Mouse (Mus musculus): ENCODE data around the gene Dnajc4. TPM values are rescaled to one million over a fixed set of nuclear protein-coding genes. Genes with fewer than 3 reads are reported as not detected.

The Dnajc4 gene
- polyA plus RNA-seq (2016; fragmentation: Nextera tagmentation; extraction: Ambion mirVana), result 22.5 and 23.1 TPM in 2 replicates

GRCm38 (mm10) chr19:6992011-6992858 is at the start of gene Dnajc4:
Dnajc4 (minus strand) TSS chr19:6992572.
- peak within 1 kb of the TSS; percentile 60 for H3K27ac ChIP-seq
- peak within 1 kb of the TSS; percentile 93 for H3K4me2 ChIP-seq (replicated peaks)
- peak within 1 kb of the TSS; percentile 57 for H3K9ac ChIP-seq
- H3K36me3 ChIP-seq, result no peaks in the 10 kb centered on the region
- peaks cover 40% of the 10 kb centered on the region for H3K4me1 ChIP-seq
- H3K4me3 ChIP-seq, result peak within 1 kb of the TSS; percentile 56
- WGBS, result 2% methylated on average over 37 of the region's 37 CpGs
- no peaks in the 10 kb centered on the region for H3K27me3 ChIP-seq
- peak; percentile 85 for ATAC-seq (ENCODE audit: insufficient number of reproducible peaks, insufficient read depth, low FRiP score, low TSS enrichment)
- no peaks in the 10 kb centered on the region for H3K9me3 ChIP-seq

- H3K36me3 ChIP-seq, result peaks cover 6% of the 10 kb centered on the region; the same call in 1 of the 2 replicates
- no peaks in the 10 kb centered on the region for H3K27me3 ChIP-seq
- peaks cover 14% of the 10 kb centered on the region for H3K4me1 ChIP-seq
- H3K9ac ChIP-seq, result no peak overlapping the region
- WGBS, result 96% methylated on average over 2 of the region's 2 CpGs
- ATAC-seq (ENCODE audit: insufficient number of reproducible peaks, insufficient read depth, low FRiP score, low TSS enrichment), result no peak
- H3K9me3 ChIP-seq, result no peaks in the 10 kb centered on the region
- no peak overlapping the region for H3K27ac ChIP-seq
- H3K4me3 ChIP-seq, result no peak overlapping the region
- H3K4me2 ChIP-seq (replicated peaks), result no peak overlapping the region
Measured at GRCm38 (mm10) chr19:7041171-7041570, 48.8 kb upstream of the Dnajc4 start.

- H3K36me3 ChIP-seq, result peaks cover 6% of the 10 kb centered on the region; the same call in 1 of the 2 replicates
- ATAC-seq (ENCODE audit: insufficient number of reproducible peaks, insufficient read depth, low FRiP score, low TSS enrichment), result no peak
- H3K4me2 ChIP-seq (replicated peaks), result peak overlapping the region; percentile 78
- peak overlapping the region; percentile 52 for H3K4me3 ChIP-seq
- peaks cover 14% of the 10 kb centered on the region for H3K4me1 ChIP-seq
- H3K27ac ChIP-seq, result peak overlapping the region; percentile 94
- no peaks in the 10 kb centered on the region for H3K27me3 ChIP-seq
- H3K9ac ChIP-seq, result peak overlapping the region; percentile 67
- H3K9me3 ChIP-seq, result no peaks in the 10 kb centered on the region
- WGBS, result 27% methylated on average over 13 of the region's 13 CpGs
Measured at GRCm38 (mm10) chr19:7040637-7041130, 48.3 kb upstream of the Dnajc4 start.

- H3K4me3 ChIP-seq, result peak within 1 kb of the TSS; percentile 77
- peak within 1 kb of the TSS; percentile 89 for H3K9ac ChIP-seq
- peak within 1 kb of the TSS; percentile 94 for H3K27ac ChIP-seq
- peaks cover 14% of the 10 kb centered on the region for H3K4me1 ChIP-seq
- no peaks in the 10 kb centered on the region for H3K27me3 ChIP-seq
- H3K9me3 ChIP-seq, result no peaks in the 10 kb centered on the region
- H3K4me2 ChIP-seq (replicated peaks), result peak within 1 kb of the TSS; percentile 78
- under 1% methylated on average over 49 of the region's 49 CpGs for WGBS
- ATAC-seq (ENCODE audit: insufficient number of reproducible peaks, insufficient read depth, low FRiP score, low TSS enrichment), result peak; percentile 97
- peaks cover 11% of the 10 kb centered on the region for H3K36me3 ChIP-seq
Measured at GRCm38 (mm10) chr19:7039841-7040636, 47.7 kb upstream of the Dnajc4 start, which contains the start of gene Stip1. Stip1 (minus strand) TSS chr19:7039967.

GRCm38 (mm10) chr19:7039088-7039720 is 46.8 kb upstream of the Dnajc4 start:
- 1% methylated on average over 35 of the region's 35 CpGs for WGBS
- no peaks in the 10 kb centered on the region for H3K9me3 ChIP-seq
- peaks cover 14% of the 10 kb centered on the region for H3K4me1 ChIP-seq
- peak overlapping the region; percentile 78 for H3K4me2 ChIP-seq (replicated peaks)
- H3K27ac ChIP-seq, result peak overlapping the region; percentile 91
- peak overlapping the region; percentile 77 for H3K4me3 ChIP-seq
- peaks cover 18% of the 10 kb centered on the region for H3K36me3 ChIP-seq
- peak; percentile 13 for ATAC-seq (ENCODE audit: insufficient number of reproducible peaks, insufficient read depth, low FRiP score, low TSS enrichment)
- peak overlapping the region; percentile 89 for H3K9ac ChIP-seq
- H3K27me3 ChIP-seq, result no peaks in the 10 kb centered on the region

GRCm38 (mm10) chr19:7034006-7034405 is 41.6 kb upstream of the Dnajc4 start:
- H3K36me3 ChIP-seq, result peaks cover 68% of the 10 kb centered on the region
- no peak overlapping the region for H3K4me2 ChIP-seq (replicated peaks)
- no peak overlapping the region for H3K27ac ChIP-seq
- WGBS, result 91% methylated on average over 5 of the region's 5 CpGs
- H3K4me1 ChIP-seq, result peaks cover 8% of the 10 kb centered on the region
- H3K9ac ChIP-seq, result no peak overlapping the region
- ATAC-seq (ENCODE audit: insufficient number of reproducible peaks, insufficient read depth, low FRiP score, low TSS enrichment), result no peak
- no peaks in the 10 kb centered on the region for H3K27me3 ChIP-seq
- no peaks in the 10 kb centered on the region for H3K9me3 ChIP-seq
- no peak overlapping the region for H3K4me3 ChIP-seq

- no peaks in the 10 kb centered on the region for H3K4me1 ChIP-seq
- no peaks in the 10 kb centered on the region for H3K9me3 ChIP-seq
- H3K4me3 ChIP-seq, result no peak overlapping the region
- H3K27me3 ChIP-seq, result no peaks in the 10 kb centered on the region
- H3K9ac ChIP-seq, result no peak overlapping the region
- H3K27ac ChIP-seq, result no peak overlapping the region
- H3K36me3 ChIP-seq, result peaks cover 95% of the 10 kb centered on the region
- 94% methylated on average over 5 of the region's 5 CpGs for WGBS
- no peak overlapping the region for H3K4me2 ChIP-seq (replicated peaks)
- no peak for ATAC-seq (ENCODE audit: insufficient number of reproducible peaks, insufficient read depth, low FRiP score, low TSS enrichment)
Measured at GRCm38 (mm10) chr19:7029531-7029930, 37.2 kb upstream of the Dnajc4 start.

- Histone ChIP-seq H3K4me3 (no peak overlapping the region), H3K27ac (no peak overlapping the region), H3K36me3 (peaks cover 66% of the 10 kb centered on the region), H3K9me3 (no peaks in the 10 kb centered on the region), H3K27me3 (no peaks in the 10 kb centered on the region), H3K4me1 (no peaks in the 10 kb centered on the region), H3K9ac (no peak overlapping the region), H3K4me2 (replicated peaks) (no peak overlapping the region)
- ATAC-seq (ENCODE audit: insufficient number of reproducible peaks, insufficient read depth, low FRiP score, low TSS enrichment), result no peak
- 52% methylated on average over 3 of the region's 3 CpGs for WGBS
Measured at GRCm38 (mm10) chr19:7020224-7020641, 27.9 kb upstream of the Dnajc4 start.

- Histone ChIP-seq H3K27me3 (no peaks in the 10 kb centered on the region), H3K4me1 (no peaks in the 10 kb centered on the region), H3K4me2 (replicated peaks) (no peak within 1 kb of the TSS), H3K9ac (no peak within 1 kb of the TSS), H3K36me3 (peaks cover 61% of the 10 kb centered on the region), H3K9me3 (no peaks in the 10 kb centered on the region), H3K4me3 (no peak within 1 kb of the TSS), H3K27ac (0 out of 2 replicates have a peak within 1 kb of the TSS, but pooled peaks have one; percentile 6)
- WGBS, result 83% methylated on average over 5 of the region's 5 CpGs
- 0 out of 2 replicates have a peak, but pooled peaks have one; percentile 23 for ATAC-seq (ENCODE audit: insufficient number of reproducible peaks, insufficient read depth, low FRiP score, low TSS enrichment)
Measured at GRCm38 (mm10) chr19:7019191-7019590, 26.8 kb upstream of the Dnajc4 start, which contains the start of gene Fermt3. Fermt3 (minus strand) TSS chr19:7019469.

- Histone ChIP-seq H3K36me3 (peaks cover 62% of the 10 kb centered on the region), H3K9me3 (no peaks in the 10 kb centered on the region), H3K9ac (no peak overlapping the region), H3K4me3 (no peak overlapping the region), H3K27ac (no peak overlapping the region), H3K4me1 (no peaks in the 10 kb centered on the region), H3K27me3 (no peaks in the 10 kb centered on the region), H3K4me2 (replicated peaks) (no peak overlapping the region)
- WGBS, result 88% methylated on average over 11 of the region's 11 CpGs
- no peak for ATAC-seq (ENCODE audit: insufficient number of reproducible peaks, insufficient read depth, low FRiP score, low TSS enrichment)
Measured at GRCm38 (mm10) chr19:7018546-7018945, 26.2 kb upstream of the Dnajc4 start.
